ENCODE assay signal across 8 mouse cellular contexts in genomic region chr15:91752111-91752510, GRCm38 (mm10).
DNase-seq lines count a peak whose midpoint lies in the region; ATAC-seq and TF ChIP-seq lines count a peak whose summit lies in the region.

No protein-coding gene starts in this region.

- no peaks in the 10 kb centered on the region for H3K36me3 ChIP-seq in hindbrain, embryonic 14.5 days (replicated peaks; ENCODE audit: control insufficient read depth, insufficient read depth)
- no peaks in the 10 kb centered on the region for H3K36me3 ChIP-seq in hindbrain, embryonic 12.5 days
- H3K36me3 ChIP-seq in limb, embryonic 11.5 days (ENCODE audit: control insufficient read depth, insufficient read depth, low read length), result no peaks in the 10 kb centered on the region
- no peaks in the 10 kb centered on the region for H3K36me3 ChIP-seq in testis, adult 2 months (ENCODE audit: control insufficient read depth, insufficient read depth, low read length)

- no peaks in the 10 kb centered on the region for H3K9me3 ChIP-seq in hindbrain, embryonic 14.5 days (ENCODE audit: control insufficient read depth, low read length)
- H3K9me3 ChIP-seq in hindbrain, embryonic 12.5 days (replicated peaks), result no peaks in the 10 kb centered on the region
- no peaks in the 10 kb centered on the region for H3K9me3 ChIP-seq in limb, embryonic 11.5 days (ENCODE audit: control insufficient read depth, low read length)

- H3K4me1 ChIP-seq in hindbrain, embryonic 14.5 days (replicated peaks; ENCODE audit: control insufficient read depth, insufficient read depth, low read length), result no peaks in the 10 kb centered on the region
- H3K4me1 ChIP-seq in hindbrain, embryonic 12.5 days, result 0 out of 2 replicates have a peak, but pooled peaks cover 4% of the 10 kb centered on the region
- no peaks in the 10 kb centered on the region for H3K4me1 ChIP-seq in limb, embryonic 11.5 days (ENCODE audit: control insufficient read depth, insufficient read depth, low read length)
- H3K4me1 ChIP-seq in testis, adult 2 months (ENCODE audit: control insufficient read depth, insufficient read depth, low read length), result peaks cover 2% of the 10 kb centered on the region

- 62% methylated on average over 12 of the region's 12 CpGs for WGBS in hindbrain, embryonic 14.5 days
- 64% methylated on average over 12 of the region's 12 CpGs for WGBS in hindbrain, embryonic 12.5 days
- WGBS in limb, embryonic 11.5 days, result 57% methylated on average over 12 of the region's 12 CpGs

- no peaks in the 10 kb centered on the region for H3K27me3 ChIP-seq in hindbrain, embryonic 14.5 days (ENCODE audit: control insufficient read depth, insufficient read depth, low read length)
- H3K27me3 ChIP-seq in hindbrain, embryonic 12.5 days, result no peaks in the 10 kb centered on the region
- no peaks in the 10 kb centered on the region for H3K27me3 ChIP-seq in limb, embryonic 11.5 days (ENCODE audit: control insufficient read depth, insufficient read depth, low read length)
- H3K27me3 ChIP-seq in testis, adult 2 months (ENCODE audit: control insufficient read depth, insufficient read depth, low read length), result no peaks in the 10 kb centered on the region

- H3K9ac ChIP-seq in hindbrain, embryonic 14.5 days, result no peak overlapping the region
- H3K9ac ChIP-seq in hindbrain, embryonic 12.5 days, result no peak overlapping the region
- no peak overlapping the region for H3K9ac ChIP-seq in limb, embryonic 11.5 days (ENCODE audit: low read length)

- TF ChIP-seq POLR2A in testis, adult 2 months (IDR thresholded peaks at IDR 0.05; ENCODE audit: control insufficient read depth, low read depth, low read length), result no peak

- H3K27ac ChIP-seq in hindbrain, embryonic 14.5 days, result no peak overlapping the region
- no peak overlapping the region for H3K27ac ChIP-seq in hindbrain, embryonic 12.5 days
- no peak overlapping the region for H3K27ac ChIP-seq in limb, embryonic 11.5 days (replicated peaks; ENCODE audit: low read depth, low read length)
- H3K27ac ChIP-seq in testis, adult 2 months (ENCODE audit: control insufficient read depth, insufficient read depth, low read depth, low read length), result no peak overlapping the region

- peak; percentile 48; the same call in 1 of the 2 replicates for TF ChIP-seq CTCF in testis, adult 2 months (IDR thresholded peaks at IDR 0.05; ENCODE audit: control insufficient read depth, insufficient read depth, insufficient replicate concordance, low read depth, low read length)

- no peak for ATAC-seq in hindbrain, embryonic 14.5 days (ENCODE audit: low FRiP score)
- no peak for ATAC-seq in hindbrain, embryonic 12.5 days (ENCODE audit: low FRiP score)
- ATAC-seq in limb, embryonic 11.5 days (ENCODE audit: insufficient number of reproducible peaks, low FRiP score, low TSS enrichment, low read depth), result no peak

- no peak overlapping the region for H3K4me3 ChIP-seq in hindbrain, embryonic 14.5 days (replicated peaks; ENCODE audit: low read length)
- no peak overlapping the region for H3K4me3 ChIP-seq in hindbrain, embryonic 12.5 days
- no peak overlapping the region for H3K4me3 ChIP-seq in limb, embryonic 11.5 days (ENCODE audit: low read depth, low read length)
- H3K4me3 ChIP-seq in testis, adult 2 months (ENCODE audit: control insufficient read depth, low read depth, low read length), result peak overlapping the region; percentile 0; the same call in 1 of the 2 replicates

- peak; percentile 72 for DNase-seq in hindbrain, embryonic 14.5 days (ENCODE audit: low spot score)
- peak; percentile 15 for DNase-seq in Muller cell, postnatal 12 days (ENCODE audit: inconsistent ontology term)
- peak; percentile 6 for DNase-seq in c-Kit-positive CD71-negative TER-119-negative erythroid progenitor cells, embryonic 14.5 days (ENCODE audit: low read depth)
- DNase-seq in frontal cortex, postnatal 36 days (ENCODE audit: low spot score in 2 of 2), result peak; percentile 47 to 52
- peak; percentile 54 for DNase-seq in limb, embryonic 11.5 days (ENCODE audit: low spot score)
- DNase-seq in gastrocnemius, adult 18-20 months (ENCODE audit: low spot score), result no peak

- no peak overlapping the region for H3K4me2 ChIP-seq in hindbrain, embryonic 14.5 days (replicated peaks)
- no peak overlapping the region for H3K4me2 ChIP-seq in hindbrain, embryonic 12.5 days (replicated peaks)
- no peak overlapping the region for H3K4me2 ChIP-seq in limb, embryonic 11.5 days (ENCODE audit: low read depth, severe bottlenecking)
